Mouse (Mus musculus) liver, embryonic 15.5 days (tissue): ENCODE data around the gene Thsd7b. TPM values are rescaled to one million over a fixed set of nuclear protein-coding genes. Genes with fewer than 3 reads are reported as not detected.

Experiments
- ATAC-seq: fragments of 200-750 bp; cut with Nextera tagmentation; 2 replicates; pipeline ENCODE4 v1.8.0; 2017; ENCODE audit warnings: moderate number of reproducible peaks, mild to moderate bottlenecking, moderate library complexity; ENCODE audit not compliant: insufficient read depth
- H3K27ac ChIP-seq: fragments of 300-500 bp; sonication (generic); replicated peaks from 2 replicates; pipeline ENCODE4 v1.5.1; 2015; ENCODE audit warnings: mild to moderate bottlenecking, inconsistent platforms
- H3K27me3 ChIP-seq: fragments of 300-500 bp; sonication (generic); 2 replicates; pipeline ENCODE4 v1.6.1; 2015; ENCODE audit warnings: mild to moderate bottlenecking, inconsistent platforms
- H3K36me3 ChIP-seq: fragments of 300-500 bp; sonication (generic); replicated peaks from 2 replicates; pipeline ENCODE4 v1.6.1; 2015; ENCODE audit warnings: moderate library complexity, mild to moderate bottlenecking, inconsistent platforms
- H3K4me1 ChIP-seq: fragments of 300-500 bp; sonication (generic); replicated peaks from 2 replicates; pipeline ENCODE4 v1.6.1; 2015; ENCODE audit warnings: inconsistent platforms
- H3K4me2 ChIP-seq: fragments of 300-500 bp; sonication (generic); 2 replicates; pipeline ENCODE4 v1.6.1; 2015; ENCODE audit warnings: moderate library complexity, mild to moderate bottlenecking, inconsistent platforms
- H3K4me3 ChIP-seq: fragments of 300-500 bp; sonication (generic); replicated peaks from 2 replicates; pipeline ENCODE4 v1.5.1; 2015; ENCODE audit warnings: mild to moderate bottlenecking, inconsistent platforms
- H3K9ac ChIP-seq: fragments of 300-500 bp; sonication (generic); 2 replicates; pipeline ENCODE4 v1.6.1; 2015; ENCODE audit warnings: moderate library complexity, mild to moderate bottlenecking, inconsistent platforms
- H3K9me3 ChIP-seq: fragments of 300-500 bp; sonication (generic); replicated peaks from 2 replicates; pipeline ENCODE4 v1.6.1; 2016; ENCODE audit warnings: inconsistent platforms
- WGBS: fragments of 180-500 bp; shearing (Covaris S2); methylation state at CpG from one replicate; pipeline ENCODE4 v1.1.7; 2015; ENCODE audit warnings: mixed read lengths; ENCODE audit not compliant: insufficient replicate concordance; 5-methylcytosine and 5-hydroxymethylcytosine counted together
- polyA plus RNA-seq: library from polyadenylated mRNA; unstranded; fragments of >200 nt; fragmentation: Nextera tagmentation; extraction: Ambion mirVana; gene quantifications from 2 replicates; pipeline ENCODE4 v1.2.1, GENCODE M21; 2015

Gene Thsd7b
- polyA plus RNA-seq, 1 experiment from 2014 or later: 0.48 TPM

GRCm38 (mm10) chr1:129579955-129580354 is 306.9 kb downstream of the Thsd7b start:
- no peak overlapping the region for H3K4me3 ChIP-seq
- H3K4me1 ChIP-seq: no peaks in the 10 kb centered on the region
- WGBS: 70% methylated on average over 4 of the region's 4 CpGs
- no peaks in the 10 kb centered on the region for H3K27me3 ChIP-seq
- H3K36me3 ChIP-seq: no peaks in the 10 kb centered on the region
- H3K4me2 ChIP-seq: no peak overlapping the region
- no peak overlapping the region for H3K9ac ChIP-seq
- no peaks in the 10 kb centered on the region for H3K9me3 ChIP-seq
- no peak for ATAC-seq
- H3K27ac ChIP-seq: no peak overlapping the region

- Histone ChIP-seq H3K9ac (no peak overlapping the region), H3K4me1 (no peaks in the 10 kb centered on the region), H3K27me3 (no peaks in the 10 kb centered on the region), H3K4me3 (no peak overlapping the region), H3K4me2 (no peak overlapping the region), H3K36me3 (no peaks in the 10 kb centered on the region), H3K9me3 (no peaks in the 10 kb centered on the region), H3K27ac (no peak overlapping the region)
- no peak for ATAC-seq
- WGBS: 37% methylated on average over 6 of the region's 6 CpGs
Measured at GRCm38 (mm10) chr1:129586635-129587034, 313.5 kb downstream of the Thsd7b start.

- Histone ChIP-seq H3K36me3 (no peaks in the 10 kb centered on the region), H3K4me1 (no peaks in the 10 kb centered on the region), H3K27me3 (no peaks in the 10 kb centered on the region), H3K4me2 (no peak overlapping the region), H3K4me3 (no peak overlapping the region), H3K9me3 (no peaks in the 10 kb centered on the region), H3K27ac (no peak overlapping the region), H3K9ac (no peak overlapping the region)
- WGBS: 56% methylated on average over 3 of the region's 3 CpGs
- ATAC-seq: no peak
Measured at GRCm38 (mm10) chr1:129589366-129590002, 316.4 kb downstream of the Thsd7b start.

GRCm38 (mm10) chr1:129595447-129595846 is 322.3 kb downstream of the Thsd7b start:
- ATAC-seq: no peak
- H3K36me3 ChIP-seq: no peaks in the 10 kb centered on the region
- H3K4me3 ChIP-seq: no peak overlapping the region
- no peaks in the 10 kb centered on the region for H3K9me3 ChIP-seq
- H3K4me1 ChIP-seq: no peaks in the 10 kb centered on the region
- 76% methylated on average over 13 of the region's 13 CpGs for WGBS
- H3K9ac ChIP-seq: no peak overlapping the region
- H3K27me3 ChIP-seq: no peaks in the 10 kb centered on the region
- H3K27ac ChIP-seq: no peak overlapping the region
- no peak overlapping the region for H3K4me2 ChIP-seq

GRCm38 (mm10) chr1:129600933-129601332 is 327.8 kb downstream of the Thsd7b start:
- no peak overlapping the region for H3K4me3 ChIP-seq
- no peaks in the 10 kb centered on the region for H3K36me3 ChIP-seq
- no peaks in the 10 kb centered on the region for H3K9me3 ChIP-seq
- H3K9ac ChIP-seq: no peak overlapping the region
- no peak overlapping the region for H3K4me2 ChIP-seq
- H3K27ac ChIP-seq: no peak overlapping the region
- no peaks in the 10 kb centered on the region for H3K4me1 ChIP-seq
- no peaks in the 10 kb centered on the region for H3K27me3 ChIP-seq
- no peak for ATAC-seq

GRCm38 (mm10) chr1:129602284-129602683 is 329.2 kb downstream of the Thsd7b start:
- no peak overlapping the region for H3K4me2 ChIP-seq
- no peak overlapping the region for H3K27ac ChIP-seq
- no peak for ATAC-seq
- no peaks in the 10 kb centered on the region for H3K4me1 ChIP-seq
- H3K9ac ChIP-seq: no peak overlapping the region
- H3K9me3 ChIP-seq: no peaks in the 10 kb centered on the region
- no peaks in the 10 kb centered on the region for H3K27me3 ChIP-seq
- no peaks in the 10 kb centered on the region for H3K36me3 ChIP-seq
- H3K4me3 ChIP-seq: no peak overlapping the region

- no peaks in the 10 kb centered on the region for H3K36me3 ChIP-seq
- no peaks in the 10 kb centered on the region for H3K4me1 ChIP-seq
- no peaks in the 10 kb centered on the region for H3K27me3 ChIP-seq
- no peak overlapping the region for H3K27ac ChIP-seq
- 24% methylated on average over 3 of the region's 3 CpGs for WGBS
- H3K9me3 ChIP-seq: no peaks in the 10 kb centered on the region
- H3K4me3 ChIP-seq: no peak overlapping the region
- no peak overlapping the region for H3K9ac ChIP-seq
- H3K4me2 ChIP-seq: no peak overlapping the region
- ATAC-seq: no peak
Measured at GRCm38 (mm10) chr1:129608395-129608794, 335.3 kb downstream of the Thsd7b start.

- 6% methylated on average over 1 of the region's 1 CpGs for WGBS
- no peak overlapping the region for H3K4me3 ChIP-seq
- H3K36me3 ChIP-seq: no peaks in the 10 kb centered on the region
- H3K4me1 ChIP-seq: no peaks in the 10 kb centered on the region
- H3K9me3 ChIP-seq: no peaks in the 10 kb centered on the region
- ATAC-seq: no peak
- H3K27ac ChIP-seq: no peak overlapping the region
- no peaks in the 10 kb centered on the region for H3K27me3 ChIP-seq
- no peak overlapping the region for H3K9ac ChIP-seq
- H3K4me2 ChIP-seq: no peak overlapping the region
Measured at GRCm38 (mm10) chr1:129616080-129616479, 343.0 kb downstream of the Thsd7b start.

GRCm38 (mm10) chr1:129619440-129620301 is 346.6 kb downstream of the Thsd7b start:
- Histone ChIP-seq H3K9ac (no peak overlapping the region), H3K4me1 (no peaks in the 10 kb centered on the region), H3K9me3 (no peaks in the 10 kb centered on the region), H3K27me3 (no peaks in the 10 kb centered on the region), H3K27ac (no peak overlapping the region), H3K36me3 (no peaks in the 10 kb centered on the region), H3K4me2 (no peak overlapping the region), H3K4me3 (no peak overlapping the region)
- ATAC-seq: no peak
- WGBS: 63% methylated on average over 7 of the region's 7 CpGs

GRCm38 (mm10) chr1:129624519-129624918 is 351.4 kb downstream of the Thsd7b start:
- Histone ChIP-seq H3K27me3 (no peaks in the 10 kb centered on the region), H3K36me3 (no peaks in the 10 kb centered on the region), H3K4me3 (no peak overlapping the region), H3K4me2 (no peak overlapping the region), H3K9ac (no peak overlapping the region), H3K27ac (no peak overlapping the region), H3K4me1 (no peaks in the 10 kb centered on the region), H3K9me3 (no peaks in the 10 kb centered on the region)
- WGBS: 41% methylated on average over 6 of the region's 6 CpGs
- no peak for ATAC-seq

- no peak overlapping the region for H3K27ac ChIP-seq
- H3K4me2 ChIP-seq: no peak overlapping the region
- no peaks in the 10 kb centered on the region for H3K36me3 ChIP-seq
- WGBS: 52% methylated on average over 4 of the region's 4 CpGs
- no peaks in the 10 kb centered on the region for H3K27me3 ChIP-seq
- no peak overlapping the region for H3K4me3 ChIP-seq
- ATAC-seq: no peak
- no peaks in the 10 kb centered on the region for H3K9me3 ChIP-seq
- H3K9ac ChIP-seq: no peak overlapping the region
- H3K4me1 ChIP-seq: no peaks in the 10 kb centered on the region
Measured at GRCm38 (mm10) chr1:129635146-129635545, 362.0 kb downstream of the Thsd7b start.
